Mouse (Mus musculus) kidney, embryonic 16.5 days (tissue): ENCODE measurements around the gene Parm1. TPM values are rescaled to one million over a fixed set of nuclear protein-coding genes. Genes with fewer than 3 reads are reported as not detected.

Experiments used
- ATAC-seq: fragments of 200-750 bp; cut with Nextera tagmentation; 2 replicates; pipeline ENCODE4 v1.8.0; 2017; ENCODE audit warnings: moderate TSS enrichment; ENCODE audit not compliant: low FRiP score, low TSS enrichment
- H3K27ac ChIP-seq: fragments of 300-500 bp; sonication (generic); 2 replicates; pipeline ENCODE4 v1.5.1; 2014; ENCODE audit warnings: low read length
- H3K27me3 ChIP-seq: fragments of 300-500 bp; sonication (generic); 2 replicates; pipeline ENCODE4 v1.6.1; 2014; ENCODE audit warnings: low read length, control low read depth, mixed read lengths; ENCODE audit not compliant: insufficient read depth
- H3K36me3 ChIP-seq: fragments of 300-500 bp; sonication (generic); 2 replicates; pipeline ENCODE4 v1.6.1; 2014; ENCODE audit warnings: low read length, control low read depth, mixed read lengths; ENCODE audit not compliant: insufficient read depth
- H3K4me1 ChIP-seq: fragments of 300-500 bp; sonication (generic); 2 replicates; pipeline ENCODE4 v1.6.1; 2014; ENCODE audit warnings: low read length, control low read depth, mixed read lengths; ENCODE audit not compliant: insufficient read depth
- H3K4me2 ChIP-seq: fragments of 300-500 bp; sonication (generic); replicated peaks from 2 replicates; pipeline ENCODE4 v1.6.1; 2014; ENCODE audit warnings: low read depth, low read length
- H3K4me3 ChIP-seq: fragments of 300-500 bp; sonication (generic); 2 replicates; pipeline ENCODE4 v1.5.1; 2014; ENCODE audit warnings: mild to moderate bottlenecking, low read length
- H3K9ac ChIP-seq: fragments of 300-500 bp; sonication (generic); replicated peaks from 2 replicates; pipeline ENCODE4 v1.6.1; 2014; ENCODE audit warnings: low read length
- H3K9me3 ChIP-seq: fragments of 300-500 bp; sonication (generic); 2 replicates; pipeline ENCODE4 v1.6.1; 2016; ENCODE audit warnings: low read length, control low read depth
- WGBS: fragments of 180-500 bp; shearing (Covaris S2); extraction: QIAGEN DNeasy Blood & Tissue Kit; methylation state at CpG from one replicate; pipeline ENCODE4 v1.1.7; 2014; 5-methylcytosine and 5-hydroxymethylcytosine counted together
- polyA plus RNA-seq: library from polyadenylated mRNA; unstranded; fragments of >200 nt; fragmentation: Nextera tagmentation; extraction: Ambion mirVana; gene quantifications from 2 replicates; pipeline ENCODE4 v1.2.1, GENCODE M21; 2015

Parm1 gene
- polyA plus RNA-seq, 1 experiment from 2014 or later, result 9.6 TPM

DNA sequence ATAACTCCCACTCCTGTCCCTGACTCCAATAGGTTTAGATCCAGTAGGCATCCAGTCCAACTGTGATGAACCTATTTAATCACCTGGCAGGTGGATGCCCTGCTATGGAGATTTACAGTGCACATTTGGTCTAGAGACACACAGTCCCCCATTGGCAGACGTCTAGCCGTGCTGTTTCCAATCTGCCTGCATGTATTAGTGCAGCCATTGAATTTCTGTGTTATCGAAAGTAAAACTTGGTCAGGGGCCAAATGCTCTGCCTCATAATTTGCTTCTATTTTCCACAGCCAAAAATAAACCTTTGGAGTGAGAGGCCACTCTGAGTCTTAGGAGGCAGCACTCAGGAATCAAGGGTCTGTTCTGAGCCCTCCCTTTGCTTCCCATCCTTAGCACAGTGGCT lies 46.6 kb downstream of the Parm1 start:
- Histone ChIP-seq H3K4me2 (no peak overlapping the region), H3K9me3 (peaks cover 5% of the 10 kb centered on the region; the same call in 1 of the 2 replicates), H3K9ac (no peak overlapping the region), H3K4me3 (no peak overlapping the region), H3K27me3 (no peaks in the 10 kb centered on the region), H3K4me1 (0 out of 2 replicates have a peak, but pooled peaks cover 3% of the 10 kb centered on the region), H3K27ac (no peak overlapping the region), H3K36me3 (no peaks in the 10 kb centered on the region)
- 75% methylated on average over 3 of the region's 3 CpGs for WGBS
- ATAC-seq, result no peak

DNA sequence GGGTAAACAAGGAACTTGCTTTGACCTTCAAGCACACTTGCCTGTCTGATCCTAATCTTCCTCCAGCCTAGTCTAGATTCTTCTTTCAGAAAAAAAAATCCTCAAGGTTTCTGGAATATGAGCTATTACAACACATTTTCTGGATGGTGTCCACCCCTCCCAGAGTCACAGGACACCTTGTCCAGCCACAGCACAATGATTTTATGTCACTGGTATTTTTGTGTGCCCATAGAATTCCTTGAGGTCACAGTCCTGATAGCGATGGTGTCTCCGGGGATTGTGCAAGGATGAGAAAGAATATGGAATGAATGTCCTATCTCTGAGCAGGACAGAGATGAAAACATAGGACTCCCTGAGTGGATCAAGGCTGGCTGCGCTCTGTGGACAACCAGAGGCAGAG lies 48.0 kb downstream of the Parm1 start:
- Histone ChIP-seq H3K4me1 (no peaks in the 10 kb centered on the region), H3K27me3 (no peaks in the 10 kb centered on the region), H3K27ac (no peak overlapping the region), H3K4me3 (no peak overlapping the region), H3K4me2 (no peak overlapping the region), H3K9me3 (peaks cover 5% of the 10 kb centered on the region; the same call in 1 of the 2 replicates), H3K36me3 (no peaks in the 10 kb centered on the region), H3K9ac (no peak overlapping the region)
- no peak for ATAC-seq
- 94% methylated on average over 3 of the region's 3 CpGs for WGBS

DNA sequence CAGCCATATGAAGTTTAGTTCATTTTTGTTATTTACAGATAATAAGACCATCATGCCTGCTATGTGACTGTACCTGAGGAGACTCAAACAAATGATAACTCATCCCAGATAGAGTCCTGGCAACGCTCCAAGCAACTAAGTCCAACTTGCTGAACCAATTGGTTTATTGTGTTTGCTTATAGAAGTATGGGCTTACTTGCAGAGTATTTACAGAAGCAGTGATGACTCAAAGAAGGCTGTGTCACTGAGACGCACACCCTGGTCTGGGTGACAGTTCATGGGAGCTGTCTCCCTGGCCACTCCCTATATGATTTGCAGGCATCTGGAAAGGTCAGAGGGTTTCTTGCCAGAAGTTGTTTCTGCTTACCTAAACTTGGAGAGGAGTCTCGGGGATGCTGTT lies 49.2 kb downstream of the Parm1 start:
- H3K4me1 ChIP-seq, result no peaks in the 10 kb centered on the region
- H3K36me3 ChIP-seq, result no peaks in the 10 kb centered on the region
- 34% methylated on average over 3 of the region's 3 CpGs for WGBS
- no peaks in the 10 kb centered on the region for H3K27me3 ChIP-seq
- ATAC-seq, result no peak
- H3K9me3 ChIP-seq, result peaks cover 5% of the 10 kb centered on the region; the same call in 1 of the 2 replicates
- no peak overlapping the region for H3K27ac ChIP-seq
- no peak overlapping the region for H3K4me2 ChIP-seq
- H3K4me3 ChIP-seq, result no peak overlapping the region
- H3K9ac ChIP-seq, result no peak overlapping the region

DNA sequence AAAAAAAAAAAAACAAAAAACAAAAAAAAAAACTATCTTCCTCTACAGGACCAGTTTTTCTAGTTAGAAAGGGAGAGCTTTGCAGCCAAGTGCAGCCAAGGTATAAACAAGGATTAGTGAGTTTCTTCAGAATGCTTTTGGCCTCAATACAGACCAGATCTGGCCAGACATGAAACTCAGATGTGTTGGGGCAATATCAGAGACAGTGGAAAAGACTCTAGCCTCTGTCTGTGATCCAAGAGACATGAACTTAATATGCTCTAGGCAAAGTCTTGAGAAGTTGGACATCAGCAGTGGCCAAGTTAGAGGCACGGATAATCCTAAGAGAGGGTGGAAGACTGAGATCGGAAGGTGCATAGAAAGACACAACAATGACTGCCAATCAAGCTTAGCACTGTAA lies 56.8 kb downstream of the Parm1 start:
- Histone ChIP-seq H3K4me1 (no peaks in the 10 kb centered on the region), H3K9me3 (no peaks in the 10 kb centered on the region), H3K27me3 (no peaks in the 10 kb centered on the region), H3K4me3 (no peak overlapping the region), H3K9ac (no peak overlapping the region), H3K36me3 (no peaks in the 10 kb centered on the region), H3K27ac (no peak overlapping the region), H3K4me2 (no peak overlapping the region)
- no peak for ATAC-seq
- WGBS, result 81% methylated on average over 2 of the region's 2 CpGs

DNA sequence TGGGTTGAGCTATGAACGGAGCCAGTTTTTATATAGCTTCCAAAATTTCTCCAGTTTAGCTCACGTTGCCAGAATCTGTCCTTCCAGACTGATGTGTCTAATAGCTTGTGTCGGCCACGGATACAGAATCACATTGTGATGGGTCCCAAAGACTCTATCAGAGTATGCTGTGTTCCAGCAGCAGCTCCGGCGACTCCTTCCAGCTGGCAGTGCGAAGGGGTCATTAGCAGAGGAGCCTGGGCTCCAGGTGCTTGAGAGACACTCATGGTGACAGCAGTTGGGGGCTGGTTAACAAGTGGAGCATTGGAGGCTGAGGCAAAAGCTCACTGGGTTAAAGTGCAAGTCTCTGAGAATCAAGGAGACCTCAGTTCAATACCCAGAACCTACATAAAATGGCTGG lies 61.5 kb downstream of the Parm1 start:
- Histone ChIP-seq H3K4me3 (no peak overlapping the region), H3K9me3 (no peaks in the 10 kb centered on the region), H3K27me3 (no peaks in the 10 kb centered on the region), H3K36me3 (no peaks in the 10 kb centered on the region), H3K4me2 (no peak overlapping the region), H3K4me1 (no peaks in the 10 kb centered on the region), H3K9ac (no peak overlapping the region), H3K27ac (no peak overlapping the region)
- no peak for ATAC-seq
- 81% methylated on average over 7 of the region's 7 CpGs for WGBS

DNA sequence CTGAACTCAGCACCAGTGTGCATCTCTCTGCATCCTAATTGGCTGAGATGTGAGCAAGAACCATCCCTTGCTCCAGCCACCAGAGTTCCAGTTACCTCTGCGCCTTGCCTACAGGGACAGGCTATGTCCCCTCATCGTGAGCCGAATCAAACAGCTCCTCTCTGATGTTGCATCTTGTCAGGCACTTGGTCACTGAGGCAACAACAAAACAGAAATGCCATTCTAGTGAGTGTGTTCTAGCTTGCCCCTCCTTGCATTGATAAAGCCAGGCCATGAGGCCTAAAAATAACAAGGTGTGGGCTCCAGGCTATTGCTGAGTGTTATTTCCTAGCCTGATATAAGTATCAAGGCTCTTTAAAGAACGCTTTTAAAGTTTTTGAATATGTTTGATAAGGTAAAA lies 64.4 kb downstream of the Parm1 start:
- H3K4me3 ChIP-seq, result no peak overlapping the region
- no peaks in the 10 kb centered on the region for H3K27me3 ChIP-seq
- WGBS, result 92% methylated on average over 4 of the region's 4 CpGs
- ATAC-seq, result no peak
- no peaks in the 10 kb centered on the region for H3K36me3 ChIP-seq
- H3K4me2 ChIP-seq, result no peak overlapping the region
- H3K4me1 ChIP-seq, result no peaks in the 10 kb centered on the region
- no peak overlapping the region for H3K9ac ChIP-seq
- H3K27ac ChIP-seq, result no peak overlapping the region
- H3K9me3 ChIP-seq, result no peaks in the 10 kb centered on the region

DNA sequence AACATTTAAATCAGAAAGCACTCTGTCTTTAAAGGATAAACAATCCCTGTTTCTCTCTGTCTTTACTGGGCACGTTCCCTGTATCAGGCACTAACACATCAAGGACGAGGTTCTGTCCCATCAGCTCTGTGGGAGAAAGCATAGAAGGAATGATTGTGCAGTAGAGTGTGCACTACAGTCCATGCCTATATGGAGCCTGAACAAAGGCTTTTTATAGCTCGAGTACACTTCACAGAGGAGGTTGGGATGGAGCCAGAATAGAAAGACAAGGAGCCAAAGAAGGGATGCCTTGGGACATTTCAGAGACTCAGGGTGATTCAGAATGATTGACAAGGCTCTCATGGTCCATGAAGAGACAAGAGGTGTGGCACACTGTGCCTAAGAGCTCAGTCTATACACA lies 68.8 kb downstream of the Parm1 start:
- peaks cover 4% of the 10 kb centered on the region for H3K9me3 ChIP-seq
- H3K36me3 ChIP-seq, result no peaks in the 10 kb centered on the region
- ATAC-seq, result no peak
- WGBS, result 71% methylated on average over 3 of the region's 3 CpGs
- H3K4me1 ChIP-seq, result no peaks in the 10 kb centered on the region
- H3K4me2 ChIP-seq, result no peak overlapping the region
- no peak overlapping the region for H3K9ac ChIP-seq
- H3K27me3 ChIP-seq, result no peaks in the 10 kb centered on the region
- H3K27ac ChIP-seq, result no peak overlapping the region
- no peak overlapping the region for H3K4me3 ChIP-seq

DNA sequence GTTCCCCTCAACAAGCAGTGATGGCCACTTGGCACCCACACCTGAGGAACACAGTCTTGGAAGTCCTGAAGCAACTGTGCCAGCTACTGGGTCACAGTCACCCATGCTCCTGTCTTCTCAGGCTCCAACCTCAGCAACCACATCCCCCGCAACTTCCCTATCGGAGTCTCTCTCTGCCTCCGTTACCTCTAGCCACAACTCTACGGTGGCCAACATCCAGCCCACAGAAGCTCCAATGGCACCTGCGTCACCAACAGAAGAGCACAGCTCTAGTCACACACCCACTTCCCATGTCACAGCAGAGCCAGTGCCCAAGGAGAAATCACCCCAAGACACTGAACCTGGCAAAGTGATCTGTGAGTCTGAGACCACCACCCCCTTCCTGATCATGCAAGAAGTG lies 76.7 kb downstream of the Parm1 start:
- WGBS, result 92% methylated on average over 5 of the region's 5 CpGs
- no peaks in the 10 kb centered on the region for H3K9me3 ChIP-seq
- no peak overlapping the region for H3K4me3 ChIP-seq
- H3K9ac ChIP-seq, result no peak overlapping the region
- no peak for ATAC-seq
- H3K27ac ChIP-seq, result no peak overlapping the region
- no peak overlapping the region for H3K4me2 ChIP-seq
- H3K27me3 ChIP-seq, result no peaks in the 10 kb centered on the region
- H3K4me1 ChIP-seq, result no peaks in the 10 kb centered on the region
- H3K36me3 ChIP-seq, result no peaks in the 10 kb centered on the region

DNA sequence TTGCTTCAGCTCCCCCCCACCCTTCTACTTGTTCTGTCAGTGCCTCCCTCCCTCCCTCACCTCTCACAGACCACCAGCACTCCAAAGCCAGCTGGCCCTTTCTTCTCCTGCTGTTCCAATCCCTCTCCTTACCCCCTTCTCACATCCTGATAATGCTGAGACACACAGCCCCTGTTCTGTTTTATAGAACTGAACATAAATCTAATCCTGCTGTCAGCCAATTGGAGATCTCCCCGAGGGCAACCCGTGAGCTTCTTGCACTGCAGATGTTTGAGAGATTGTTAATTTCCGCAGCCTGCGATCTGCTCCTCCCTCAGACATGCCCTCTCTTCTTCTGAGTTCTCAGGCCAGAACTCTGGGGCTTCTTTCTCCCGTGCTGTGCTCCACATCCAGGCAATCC lies 79.8 kb downstream of the Parm1 start:
- H3K36me3 ChIP-seq, result no peaks in the 10 kb centered on the region
- H3K9me3 ChIP-seq, result no peaks in the 10 kb centered on the region
- H3K9ac ChIP-seq, result no peak overlapping the region
- H3K4me3 ChIP-seq, result no peak overlapping the region
- no peak overlapping the region for H3K4me2 ChIP-seq
- H3K27ac ChIP-seq, result no peak overlapping the region
- no peaks in the 10 kb centered on the region for H3K27me3 ChIP-seq
- ATAC-seq, result no peak
- no peaks in the 10 kb centered on the region for H3K4me1 ChIP-seq
- 25% methylated on average over 5 of the region's 5 CpGs for WGBS

DNA sequence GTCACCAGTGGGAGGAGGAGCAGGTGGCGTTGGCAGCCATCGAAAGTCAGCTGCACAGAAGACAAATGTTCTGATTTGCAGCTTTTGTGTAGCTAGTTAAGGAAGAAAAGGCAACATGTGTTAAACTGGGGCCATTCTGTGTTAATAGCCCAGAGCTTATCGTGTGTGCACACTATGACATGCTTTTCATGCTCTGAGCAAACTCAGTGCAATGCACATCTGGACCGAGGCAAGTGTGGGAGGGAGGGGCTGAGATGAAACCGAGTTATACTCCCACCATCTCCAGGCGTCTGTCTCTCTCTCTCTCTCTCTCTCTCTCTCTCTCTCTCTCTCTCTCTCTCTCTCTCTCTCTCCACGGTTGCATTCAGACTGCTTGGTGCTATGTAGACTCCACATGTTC lies 82.4 kb downstream of the Parm1 start:
- ATAC-seq, result no peak
- no peak overlapping the region for H3K9ac ChIP-seq
- H3K4me3 ChIP-seq, result no peak overlapping the region
- H3K27me3 ChIP-seq, result no peaks in the 10 kb centered on the region
- H3K4me1 ChIP-seq, result peaks cover 12% of the 10 kb centered on the region
- WGBS, result 32% methylated on average over 7 of the region's 7 CpGs
- no peaks in the 10 kb centered on the region for H3K9me3 ChIP-seq
- no peak overlapping the region for H3K27ac ChIP-seq
- no peak overlapping the region for H3K4me2 ChIP-seq
- no peaks in the 10 kb centered on the region for H3K36me3 ChIP-seq

DNA sequence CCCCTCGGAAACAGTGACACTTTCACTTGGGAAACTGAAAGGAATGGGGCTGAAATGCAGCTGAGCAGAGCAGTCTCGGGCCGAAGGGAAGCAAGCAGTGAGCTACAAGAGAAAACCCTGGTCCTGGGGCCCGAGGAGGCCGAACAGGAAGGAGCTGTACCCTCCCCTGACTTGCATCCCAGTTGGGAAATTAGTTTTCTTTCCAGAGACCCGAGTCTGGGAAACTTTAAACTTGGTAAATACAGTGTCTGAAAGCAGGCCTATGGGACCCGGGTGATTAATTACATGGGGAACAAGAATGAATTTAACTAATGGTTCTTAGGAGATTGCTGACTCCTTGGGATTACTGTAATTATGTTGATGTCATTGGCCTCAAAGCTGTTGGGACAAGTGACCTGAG lies 85.9 kb downstream of the Parm1 start:
- Histone ChIP-seq H3K9me3 (no peaks in the 10 kb centered on the region), H3K4me2 (0 out of 2 replicates have a peak overlapping the region, but pooled peaks have one; percentile 15), H3K4me3 (no peak overlapping the region), H3K36me3 (no peaks in the 10 kb centered on the region), H3K27me3 (no peaks in the 10 kb centered on the region), H3K27ac (peak overlapping the region; percentile 16), H3K9ac (no peak overlapping the region), H3K4me1 (peaks cover 12% of the 10 kb centered on the region)
- WGBS, result 15% methylated on average over 7 of the region's 7 CpGs
- ATAC-seq, result peak; percentile 35; the same call in 1 of the 2 replicates
